Mouse (Mus musculus): ENCODE results near the gene Asna1. TPM values are rescaled to one million over a fixed set of nuclear protein-coding genes. Genes with fewer than 3 reads are reported as not detected.

Asna1 gene
- total and polyA plus RNA-seq, 2 experiments, result 30.3 to 60.0 TPM

DNA sequence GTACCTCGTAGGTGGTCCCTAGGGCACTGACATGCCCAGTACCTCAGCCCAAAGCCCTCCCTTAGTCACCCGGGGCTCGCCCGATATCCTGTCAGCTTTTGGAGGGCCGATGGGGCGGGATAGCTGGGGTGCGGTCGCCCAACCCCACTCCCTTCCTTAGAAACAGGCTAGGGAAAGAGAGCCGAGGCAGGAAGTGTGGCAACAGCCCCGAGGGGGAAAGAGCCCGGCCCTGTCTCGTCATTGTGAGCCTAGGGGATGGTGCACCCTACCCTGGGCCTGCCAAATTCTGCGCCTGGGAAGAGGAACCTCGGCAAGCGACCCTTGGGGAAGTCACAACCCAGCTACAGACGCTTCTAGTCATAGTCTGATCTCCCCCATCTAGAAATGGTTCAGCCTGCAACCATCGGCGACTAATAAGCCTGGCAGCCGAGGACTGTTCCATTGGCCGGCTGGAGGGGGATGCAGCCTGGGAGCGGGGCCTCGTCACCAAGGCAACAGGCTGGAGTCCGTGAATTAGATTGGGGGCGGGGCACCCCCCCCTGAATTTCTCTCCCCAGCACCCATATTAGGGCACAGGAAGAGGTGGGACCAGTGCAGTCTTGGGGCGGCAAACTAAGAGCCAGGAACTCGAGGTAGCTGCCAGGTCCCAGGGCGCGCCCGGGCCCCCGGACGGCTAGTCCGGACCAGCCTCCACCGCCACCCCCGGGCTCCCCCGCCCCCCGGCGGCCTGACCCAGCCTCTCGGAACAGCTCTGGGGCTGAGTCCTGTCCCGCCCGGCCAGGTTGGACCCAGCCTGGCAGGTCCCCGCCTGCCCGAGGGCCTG is 45.3 kb downstream of the Asna1 start:
- Histone ChIP-seq H3K27ac (replicated peaks; ENCODE audit: insufficient read depth, low read depth, low read length) (peak overlapping the region; percentile 99), H3K79me2 (ENCODE audit: control insufficient read depth, insufficient read depth, low read length) (peaks cover 10% of the 10 kb centered on the region; the same call in 1 of the 2 replicates), H3K36me3 (ENCODE audit: control insufficient read depth, insufficient read depth, low read length) (no peaks in the 10 kb centered on the region), H3K9ac (ENCODE audit: low read depth, low read length) (peak overlapping the region; percentile 77), H3K4me3 (ENCODE audit: insufficient read depth, low read depth, low read length) (peak overlapping the region; percentile 59), H3K27me3 (ENCODE audit: control insufficient read depth, insufficient read depth, low read length) (no peaks in the 10 kb centered on the region), H3K4me1 (ENCODE audit: control insufficient read depth, insufficient read depth, low read length) (peaks cover 20% of the 10 kb centered on the region)
- TF ChIP-seq CTCF (IDR thresholded peaks at IDR 0.05; ENCODE audit: low read depth, low read length), result no peak
- TF ChIP-seq POLR2A (IDR thresholded peaks at IDR 0.05; ENCODE audit: extremely low read depth, insufficient read depth, low read length), result 0 out of 2 replicates have a peak, but pooled peaks have one; percentile 28
- DNase-seq (ENCODE audit: extremely low read depth, low read depth, low spot score), result peak; percentile 92
- 2% methylated on average over 39 of the region's 42 CpGs for WGBS

DNA sequence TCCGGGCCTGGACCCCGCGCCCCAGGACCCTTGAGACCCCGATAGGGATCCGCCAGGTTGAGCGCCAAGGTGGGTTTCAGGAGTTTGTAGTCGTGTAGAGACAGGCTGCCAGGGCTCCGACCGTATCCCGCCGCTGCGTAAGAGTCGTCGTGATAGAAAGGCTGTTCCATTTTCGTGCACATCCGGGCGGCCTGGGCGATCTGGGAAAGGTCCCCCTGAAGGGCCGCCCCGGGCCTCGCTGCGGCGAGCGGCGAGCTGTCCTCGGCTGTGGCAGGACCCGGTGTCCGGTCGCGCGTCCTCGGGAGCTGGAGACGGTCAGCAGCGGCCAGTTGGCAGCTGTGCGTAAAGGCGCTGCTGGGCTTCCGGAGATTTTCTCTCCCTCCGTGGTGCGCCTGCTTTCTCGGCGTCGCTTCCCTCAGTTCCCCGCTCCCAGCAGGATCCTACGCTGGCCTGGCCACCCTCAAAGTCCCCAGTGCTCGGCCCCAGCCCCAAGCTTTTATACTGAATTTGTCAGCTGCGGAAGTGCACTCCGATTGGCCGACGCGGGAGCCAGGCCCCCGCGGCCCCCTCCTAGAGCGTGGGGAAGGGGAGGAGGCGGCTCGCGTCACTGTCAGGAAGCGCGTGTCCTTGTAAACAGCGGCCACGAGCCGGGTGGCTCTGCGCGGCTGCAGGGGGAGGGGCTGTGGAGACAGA is 46.7 kb downstream of the Asna1 start, which contains the start of gene Junb:
Junb (minus strand) TSS at position 471 of the 693 bp plus-strand sequence.
- H3K4me3 ChIP-seq (ENCODE audit: insufficient read depth, low read depth, low read length), result peak within 1 kb of the TSS; percentile 93
- peak within 1 kb of the TSS; percentile 92 for H3K9ac ChIP-seq (ENCODE audit: low read depth, low read length)
- H3K27ac ChIP-seq (replicated peaks; ENCODE audit: insufficient read depth, low read depth, low read length), result peak within 1 kb of the TSS; percentile 99
- WGBS, result under 1% methylated on average over 63 of the region's 63 CpGs
- peaks cover 10% of the 10 kb centered on the region; the same call in 1 of the 2 replicates for H3K79me2 ChIP-seq (ENCODE audit: control insufficient read depth, insufficient read depth, low read length)
- no peaks in the 10 kb centered on the region for H3K36me3 ChIP-seq (ENCODE audit: control insufficient read depth, insufficient read depth, low read length)
- DNase-seq (ENCODE audit: extremely low read depth, low read depth, low spot score), result peak; percentile 87
- peak; percentile 100 for TF ChIP-seq POLR2A (IDR thresholded peaks at IDR 0.05; ENCODE audit: extremely low read depth, insufficient read depth, low read length)
- TF ChIP-seq CTCF (IDR thresholded peaks at IDR 0.05; ENCODE audit: low read depth, low read length), result no peak
- H3K27me3 ChIP-seq (ENCODE audit: control insufficient read depth, insufficient read depth, low read length), result no peaks in the 10 kb centered on the region
- H3K4me1 ChIP-seq (ENCODE audit: control insufficient read depth, insufficient read depth, low read length), result peaks cover 22% of the 10 kb centered on the region

DNA sequence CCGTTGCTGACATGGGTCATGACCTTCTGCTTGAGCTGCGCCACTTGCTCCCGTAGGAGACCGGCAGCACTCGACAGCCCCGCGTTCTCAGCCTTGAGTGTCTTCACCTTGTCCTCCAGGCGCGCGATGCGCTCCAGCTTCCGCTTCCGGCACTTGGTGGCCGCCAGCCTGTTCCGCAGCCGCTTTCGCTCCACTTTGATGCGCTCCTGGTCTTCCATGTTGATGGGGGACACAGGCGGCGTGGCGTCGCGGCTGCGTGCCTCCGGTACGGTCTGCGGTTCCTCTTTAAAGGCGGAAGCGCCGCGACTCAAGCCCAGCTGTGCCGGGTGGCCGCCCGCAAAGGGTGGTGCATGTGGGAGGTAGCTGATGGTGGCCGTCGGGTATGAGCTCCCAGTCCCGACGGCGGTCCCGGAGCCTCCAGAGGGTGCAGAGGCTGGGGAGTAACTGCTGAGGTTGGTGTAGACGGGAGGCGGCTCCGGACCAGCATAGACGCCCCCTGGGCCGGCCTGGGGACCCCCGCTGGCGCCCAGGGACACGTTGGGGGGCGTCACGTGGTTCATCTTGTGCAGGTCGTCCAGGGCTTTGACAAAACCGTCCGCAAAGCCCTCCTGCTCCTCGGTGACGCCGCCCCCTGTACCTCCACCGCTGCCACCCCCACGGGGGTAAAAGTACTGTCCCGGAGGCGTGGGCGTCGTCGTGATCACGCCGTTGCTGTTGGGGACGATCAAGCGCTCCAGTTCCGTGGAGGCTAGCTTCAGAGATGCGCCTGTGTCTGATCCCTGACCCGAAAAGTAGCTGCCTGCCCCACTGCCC is 47.4 kb downstream of the Asna1 start:
- no peaks in the 10 kb centered on the region for H3K27me3 ChIP-seq (ENCODE audit: control insufficient read depth, insufficient read depth, low read length)
- peak overlapping the region; percentile 92 for H3K9ac ChIP-seq (ENCODE audit: low read depth, low read length)
- peak overlapping the region; percentile 83 for H3K27ac ChIP-seq (replicated peaks; ENCODE audit: insufficient read depth, low read depth, low read length)
- H3K4me1 ChIP-seq (ENCODE audit: control insufficient read depth, insufficient read depth, low read length), result peaks cover 26% of the 10 kb centered on the region
- under 1% methylated on average over 69 of the region's 70 CpGs for WGBS
- peaks cover 10% of the 10 kb centered on the region; the same call in 1 of the 2 replicates for H3K79me2 ChIP-seq (ENCODE audit: control insufficient read depth, insufficient read depth, low read length)
- H3K36me3 ChIP-seq (ENCODE audit: control insufficient read depth, insufficient read depth, low read length), result no peaks in the 10 kb centered on the region
- peak; percentile 71 for DNase-seq (ENCODE audit: extremely low read depth, low read depth, low spot score)
- TF ChIP-seq POLR2A (IDR thresholded peaks at IDR 0.05; ENCODE audit: extremely low read depth, insufficient read depth, low read length) (no peak), CTCF (IDR thresholded peaks at IDR 0.05; ENCODE audit: low read depth, low read length) (no peak)
- H3K4me3 ChIP-seq (ENCODE audit: insufficient read depth, low read depth, low read length), result peak overlapping the region; percentile 93

DNA sequence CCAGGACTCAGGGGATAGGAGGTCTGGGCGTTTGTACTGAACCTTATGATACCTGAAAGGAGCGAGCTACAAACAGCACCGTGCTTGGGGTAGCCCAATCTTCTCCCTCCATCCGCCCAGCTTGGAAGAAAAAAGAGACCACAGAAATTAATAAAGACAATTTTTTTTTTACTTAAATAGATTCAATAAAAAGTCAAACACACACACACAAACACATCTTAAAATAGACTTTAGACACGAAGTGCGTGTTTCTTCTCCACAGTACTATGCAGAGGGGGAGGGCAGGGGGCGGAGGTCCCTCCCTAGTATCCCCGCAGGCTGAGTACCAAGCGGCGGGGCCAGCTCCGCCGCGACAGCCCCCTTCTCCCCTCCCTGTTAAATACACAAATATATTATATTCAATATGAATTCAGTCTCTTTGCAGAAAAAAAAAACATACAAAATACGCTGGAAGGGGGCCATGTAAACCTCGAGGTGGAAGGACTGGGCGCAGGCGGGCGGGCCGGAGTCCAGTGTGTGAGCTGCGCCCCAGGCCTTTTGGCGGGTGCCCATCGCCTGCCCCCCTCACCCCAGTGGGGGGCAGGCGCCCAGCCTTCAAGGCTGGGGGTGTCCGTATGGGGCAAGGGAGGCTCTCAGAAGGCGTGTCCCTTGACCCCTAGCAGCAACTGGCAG is 48.2 kb downstream of the Asna1 start:
- H3K9ac ChIP-seq (ENCODE audit: low read depth, low read length), result peak overlapping the region; percentile 92
- H3K36me3 ChIP-seq (ENCODE audit: control insufficient read depth, insufficient read depth, low read length), result no peaks in the 10 kb centered on the region; the same call in 1 of the 2 replicates
- H3K4me1 ChIP-seq (ENCODE audit: control insufficient read depth, insufficient read depth, low read length), result peaks cover 26% of the 10 kb centered on the region
- H3K27me3 ChIP-seq (ENCODE audit: control insufficient read depth, insufficient read depth, low read length), result no peaks in the 10 kb centered on the region
- DNase-seq (ENCODE audit: extremely low read depth, low read depth, low spot score), result no peak
- peak overlapping the region; percentile 83 for H3K27ac ChIP-seq (replicated peaks; ENCODE audit: insufficient read depth, low read depth, low read length)
- H3K79me2 ChIP-seq (ENCODE audit: control insufficient read depth, insufficient read depth, low read length), result peaks cover 10% of the 10 kb centered on the region; the same call in 1 of the 2 replicates
- WGBS, result under 1% methylated on average over 25 of the region's 25 CpGs
- TF ChIP-seq CTCF (IDR thresholded peaks at IDR 0.05; ENCODE audit: low read depth, low read length), result no peak
- TF ChIP-seq POLR2A (IDR thresholded peaks at IDR 0.05; ENCODE audit: extremely low read depth, insufficient read depth, low read length), result 0 out of 2 replicates have a peak, but pooled peaks have one; percentile 12
- peak overlapping the region; percentile 93 for H3K4me3 ChIP-seq (ENCODE audit: insufficient read depth, low read depth, low read length)

All from liver, adult 2 months (tissue).